Mouse (Mus musculus) CH12.LX (cell line): ENCODE results near the gene Dusp3.

Experiments used
- CTCF ChIP-seq, 2 experiments: IDR thresholded peaks in 1 of 2; conservative IDR thresholded peaks in 1 of 2; 2 replicates each; pipeline ENCODE4 v1.5.1; 2011 to 2012; ENCODE audit warnings: low read depth in 2 of 2, low read length in 2 of 2, improper control_type of control experiment in 1 of 2, inconsistent platforms in 1 of 2, mild to moderate bottlenecking in 1 of 2, moderate library complexity in 1 of 2
- MAFK ChIP-seq: IDR thresholded peaks from 2 replicates; pipeline ENCODE4 v1.6.1; 2011; ENCODE audit warnings: low read length, improper control_type of control experiment; ENCODE audit not compliant: insufficient replicate concordance
- MXI1 ChIP-seq: IDR thresholded peaks from 2 replicates; pipeline ENCODE4 v1.6.1; 2011; ENCODE audit warnings: mild to moderate bottlenecking, low read depth, low read length, improper control_type of control experiment
- POLR2A ChIP-seq: IDR thresholded peaks from 2 replicates; pipeline ENCODE4 v1.6.1; 2011; ENCODE audit warnings: low read depth, mild to moderate bottlenecking, improper control_type of control experiment, low read length
- UBTF ChIP-seq: IDR thresholded peaks from 2 replicates; pipeline ENCODE4 v1.6.1; 2012; ENCODE audit warnings: low read depth, mild to moderate bottlenecking, inconsistent platforms, low read length, improper control_type of control experiment, moderate library complexity

GRCm38 (mm10) chr11:101943055-101943454 is 43.8 kb downstream of the Dusp3 start:
- TF ChIP-seq POLR2A (no peak), CTCF (conservative IDR thresholded peaks at IDR 0.05 in 1 of 2, IDR thresholded peaks at IDR 0.05 in 1 of 2; ENCODE audit: low read depth in 2 of 2, low read length in 2 of 2) (no peak), MXI1 (no peak), MAFK (no peak), UBTF (no peak)
